Mouse (Mus musculus) heart, postnatal 0 days (tissue): Measurements from ENCODE around the gene Prkch. TPM values are rescaled to one million over a fixed set of nuclear protein-coding genes. Genes with fewer than 3 reads are reported as not detected.
A peak's percentile ranks its signal among the peaks of the same experiment; 100 is the strongest.

ENCODE experiments used
- ATAC-seq: fragments of 200-750 bp; cut with Nextera tagmentation; 2 replicates; pipeline ENCODE4 v1.8.0; 2017; ENCODE audit warnings: low read depth, moderate number of reproducible peaks, moderate library complexity; ENCODE audit not compliant: insufficient read depth
- DNase-seq: peaks from one replicate; pipeline ENCODE4 v3.0.0-alpha.2; 2016; ENCODE audit warnings: low spot score
- H3K27ac ChIP-seq: fragments of 300-500 bp; sonication (generic); 2 replicates; pipeline ENCODE4 v1.5.1; 2014; ENCODE audit warnings: low read depth, mild to moderate bottlenecking
- H3K27me3 ChIP-seq: fragments of 300-500 bp; sonication (generic); 2 replicates; pipeline ENCODE4 v1.6.1; 2014; ENCODE audit warnings: low read length, mixed read lengths; ENCODE audit not compliant: control insufficient read depth, insufficient read depth
- H3K36me3 ChIP-seq: fragments of 300-500 bp; sonication (generic); replicated peaks from 2 replicates; pipeline ENCODE4 v1.6.1; 2014; ENCODE audit warnings: low read length, mixed read lengths; ENCODE audit not compliant: control insufficient read depth, insufficient read depth
- H3K4me1 ChIP-seq: fragments of 300-500 bp; sonication (generic); 2 replicates; pipeline ENCODE4 v1.6.1; 2014; ENCODE audit warnings: antibody characterized with exemption; ENCODE audit not compliant: control insufficient read depth, insufficient read depth
- H3K4me2 ChIP-seq: fragments of 300-500 bp; sonication (generic); 2 replicates; pipeline ENCODE4 v1.6.1; 2014; ENCODE audit warnings: low read depth, mild to moderate bottlenecking, low read length, moderate library complexity
- H3K4me3 ChIP-seq: fragments of 300-500 bp; sonication (generic); 2 replicates; pipeline ENCODE4 v1.5.1; 2014; ENCODE audit warnings: low read depth, low read length
- H3K9ac ChIP-seq: fragments of 300-500 bp; sonication (generic); replicated peaks from 2 replicates; pipeline ENCODE4 v1.6.1; 2014; ENCODE audit warnings: low read depth, low read length, mixed read lengths
- H3K9me3 ChIP-seq: fragments of 300-500 bp; sonication (generic); replicated peaks from 2 replicates; pipeline ENCODE4 v1.6.1; 2016; ENCODE audit warnings: low read length; ENCODE audit not compliant: control insufficient read depth
- CTCF ChIP-seq: IDR thresholded peaks from 2 replicates; pipeline ENCODE4 v1.5.1; 2016; ENCODE audit warnings: antibody characterized with exemption, control low read depth, low read depth
- EP300 ChIP-seq: IDR thresholded peaks from 2 replicates; pipeline ENCODE4 v1.6.1; 2016; ENCODE audit warnings: antibody characterized with exemption, low read depth
- WGBS: fragments of 180-500 bp; shearing (Covaris S2); extraction: QIAGEN DNeasy Blood & Tissue Kit; methylation state at CpG from one replicate; pipeline ENCODE4 v1.1.7; 2014; 5-methylcytosine and 5-hydroxymethylcytosine counted together
- polyA plus RNA-seq: library from polyadenylated mRNA; unstranded; fragments of >200 nt; fragmentation: Nextera tagmentation; extraction: Ambion mirVana; gene quantifications from 2 replicates; pipeline ENCODE4 v1.2.1, GENCODE M21; 2015
- total RNA-seq: library from RNA; depleted of rRNA; stranded (reverse); fragments of >200 nt; gene quantifications from 2 replicates; pipeline ENCODE4 v1.2.3, GENCODE M21; 2014; ENCODE audit warnings: low replicate concordance

Gene Prkch
- total and polyA plus RNA-seq, 2 experiments from 2014 or later, result 7.9 to 20.5 TPM

DNA sequence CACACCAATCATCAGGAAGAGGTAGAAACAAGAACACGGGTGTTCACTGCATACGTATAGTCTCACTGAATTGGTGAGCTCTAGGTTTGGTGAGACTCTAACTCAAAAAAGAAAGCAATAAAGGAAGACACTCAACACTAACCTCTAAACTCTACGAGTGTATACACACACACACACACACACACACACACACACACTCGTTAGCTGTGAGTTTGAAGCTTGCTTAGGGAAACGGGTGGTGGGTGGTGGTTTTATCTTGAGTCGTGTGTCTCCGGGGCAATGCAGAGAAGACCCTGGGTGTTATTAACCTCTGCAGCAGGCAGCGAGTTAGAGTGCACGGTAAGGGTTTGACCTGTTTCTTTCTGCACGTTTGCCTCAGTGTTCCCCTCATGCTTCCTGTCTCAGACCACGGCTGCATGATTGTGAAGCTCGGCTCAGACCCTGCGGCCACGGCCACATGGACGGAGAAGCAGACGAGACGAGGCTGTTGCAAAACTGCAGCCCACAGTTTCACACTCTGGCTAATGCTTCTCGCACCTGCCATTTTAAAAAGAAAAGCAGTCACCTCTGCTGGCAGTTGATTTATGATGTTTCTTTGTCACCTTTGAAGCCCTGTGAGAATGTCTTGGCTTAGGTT lies 72.1 kb downstream of the Prkch start:
- Histone ChIP-seq H3K4me3 (no peak overlapping the region), H3K27ac (no peak overlapping the region), H3K4me2 (no peak overlapping the region), H3K9me3 (no peaks in the 10 kb centered on the region), H3K4me1 (no peaks in the 10 kb centered on the region), H3K27me3 (no peaks in the 10 kb centered on the region), H3K36me3 (no peaks in the 10 kb centered on the region), H3K9ac (no peak overlapping the region)
- ATAC-seq, result no peak
- WGBS, result 66% methylated on average over 18 of the region's 18 CpGs
- DNase-seq, result no peak
- TF ChIP-seq EP300, result no peak
- TF ChIP-seq CTCF, result no peak

GRCm38 (mm10) chr12:73663421-73663820 lies 78.8 kb downstream of the Prkch start:
- no peaks in the 10 kb centered on the region for H3K4me1 ChIP-seq
- no peak overlapping the region for H3K9ac ChIP-seq
- no peak overlapping the region for H3K4me3 ChIP-seq
- 65% methylated on average over 3 of the region's 3 CpGs for WGBS
- H3K27ac ChIP-seq, result peak overlapping the region; percentile 77
- no peaks in the 10 kb centered on the region for H3K27me3 ChIP-seq
- TF ChIP-seq CTCF, result no peak
- TF ChIP-seq EP300, result 0 out of 2 replicates have a peak, but pooled peaks have one; percentile 52
- H3K36me3 ChIP-seq, result no peaks in the 10 kb centered on the region
- peak; percentile 45 for DNase-seq
- H3K9me3 ChIP-seq, result no peaks in the 10 kb centered on the region
- peak; percentile 62 for ATAC-seq
- H3K4me2 ChIP-seq, result no peak overlapping the region

- Histone ChIP-seq H3K36me3 (no peaks in the 10 kb centered on the region), H3K27me3 (no peaks in the 10 kb centered on the region), H3K9ac (no peak overlapping the region), H3K9me3 (no peaks in the 10 kb centered on the region), H3K27ac (no peak overlapping the region), H3K4me2 (no peak overlapping the region), H3K4me3 (no peak overlapping the region), H3K4me1 (peaks cover 2% of the 10 kb centered on the region; the same call in 1 of the 2 replicates)
- DNase-seq (no peak), ATAC-seq (no peak)
- 68% methylated on average over 2 of the region's 2 CpGs for WGBS
- TF ChIP-seq CTCF, result no peak
- TF ChIP-seq EP300, result no peak
Measured at GRCm38 (mm10) chr12:73666701-73667100, 82.1 kb downstream of the Prkch start.

DNA sequence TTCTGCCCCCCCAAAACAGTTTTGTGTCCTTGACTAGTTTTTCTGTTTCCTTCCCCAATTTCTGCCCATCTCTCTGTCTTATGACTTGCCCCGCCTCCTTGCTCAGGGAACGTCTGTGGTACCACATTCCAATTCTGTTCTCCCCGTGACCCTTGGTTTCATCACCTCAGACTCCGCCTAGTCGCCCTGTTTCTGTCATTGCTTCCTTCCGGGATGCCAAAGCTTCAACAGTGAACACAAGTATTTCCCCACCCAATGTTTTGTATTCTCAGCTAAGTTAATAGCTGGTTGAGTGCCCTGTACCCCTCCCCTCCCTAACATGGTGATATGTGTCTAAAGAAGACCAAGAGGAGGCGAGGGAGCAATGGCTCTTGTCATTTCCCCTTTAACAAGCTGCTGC lies 83.0 kb downstream of the Prkch start:
- WGBS, result 68% methylated on average over 7 of the region's 7 CpGs
- TF ChIP-seq EP300, result no peak
- no peak for TF ChIP-seq CTCF
- no peak overlapping the region for H3K9ac ChIP-seq
- H3K36me3 ChIP-seq, result no peaks in the 10 kb centered on the region
- no peaks in the 10 kb centered on the region for H3K9me3 ChIP-seq
- no peaks in the 10 kb centered on the region for H3K27me3 ChIP-seq
- ATAC-seq (no peak), DNase-seq (no peak)
- H3K4me2 ChIP-seq, result no peak overlapping the region
- peaks cover 11% of the 10 kb centered on the region; the same call in 1 of the 2 replicates for H3K4me1 ChIP-seq
- H3K27ac ChIP-seq, result no peak overlapping the region
- H3K4me3 ChIP-seq, result no peak overlapping the region

- no peak for ATAC-seq
- 63% methylated on average over 6 of the region's 6 CpGs for WGBS
- peak overlapping the region; percentile 77 for H3K27ac ChIP-seq
Measured at GRCm38 (mm10) chr12:73670739-73671138, 86.1 kb downstream of the Prkch start.

GRCm38 (mm10) chr12:73671540-73671939 lies 86.9 kb downstream of the Prkch start:
- DNase-seq (peak; percentile 56), ATAC-seq (peak; percentile 62)
- Histone ChIP-seq H3K4me2 (no peak overlapping the region), H3K36me3 (no peaks in the 10 kb centered on the region), H3K4me1 (peaks cover 17% of the 10 kb centered on the region), H3K27me3 (no peaks in the 10 kb centered on the region), H3K4me3 (no peak overlapping the region), H3K27ac (peak overlapping the region; percentile 77), H3K9ac (no peak overlapping the region), H3K9me3 (no peaks in the 10 kb centered on the region)
- TF ChIP-seq CTCF, result no peak
- WGBS, result 40% methylated on average over 3 of the region's 3 CpGs

More at GRCm38 (mm10) chr12:73670739-73671138, 86.1 kb downstream of the Prkch start:
- Histone ChIP-seq H3K27me3 (no peaks in the 10 kb centered on the region), H3K36me3 (no peaks in the 10 kb centered on the region), H3K9ac (no peak overlapping the region), H3K4me3 (no peak overlapping the region), H3K4me1 (peaks cover 17% of the 10 kb centered on the region), H3K4me2 (no peak overlapping the region), H3K9me3 (no peaks in the 10 kb centered on the region)
- no peak for DNase-seq
- TF ChIP-seq CTCF (no peak), EP300 (no peak)
